Mouse (Mus musculus): ENCODE results near the gene Mmp23.
"Not testable (repeated sequence)": the region's sequence is repeated elsewhere in the genome, so short reads cannot be mapped to it uniquely, and the experiment has no call there.

DNA sequence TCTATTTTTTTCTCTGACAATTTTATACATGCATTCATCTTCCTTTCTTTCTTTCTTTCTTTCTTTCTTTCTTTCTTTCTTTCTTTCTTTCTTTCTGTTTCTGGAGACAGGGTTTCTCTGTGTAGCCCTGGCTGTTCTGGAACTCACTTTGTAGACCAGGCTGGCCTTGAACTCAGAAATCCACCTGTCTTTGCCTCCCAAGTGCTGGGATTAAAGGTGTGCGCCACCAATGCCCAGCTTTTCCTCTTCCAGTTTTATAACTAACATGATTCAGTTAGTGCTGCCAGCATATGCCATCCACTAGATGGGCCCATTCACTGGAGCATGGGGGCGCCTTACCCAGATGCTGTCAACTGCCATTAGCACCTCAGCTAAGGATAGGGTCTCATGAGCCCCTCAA lies 7.9 kb downstream of the Mmp23 start, which contains the start of gene Gm10563:
- TF ChIP-seq CTCF (conservative IDR thresholded peaks at IDR 0.05; ENCODE audit: insufficient read depth, insufficient read length, low read depth, low read length); POLR2A (IDR thresholded peaks at IDR 0.05; ENCODE audit: low read depth, low read length): not testable (repeated sequence)
